Mouse (Mus musculus) cortical plate, adult 2 months (tissue): ENCODE measurements around the gene Ccdc181.

Experiments used
- CTCF ChIP-seq: fragments of 200-500 bp; IDR thresholded peaks from 2 replicates; pipeline ENCODE4 v1.5.1; 2011; ENCODE audit warnings: mild to moderate bottlenecking, control low read depth, low read length; ENCODE audit not compliant: insufficient read depth; ENCODE audit errors: extremely low read depth
- POLR2A ChIP-seq: fragments of 200-500 bp; IDR thresholded peaks from 2 replicates; pipeline ENCODE4 v1.6.1; 2011; ENCODE audit warnings: mild to moderate bottlenecking, low read length, control low read depth; ENCODE audit not compliant: insufficient read depth; ENCODE audit errors: extremely low read depth

- TF ChIP-seq CTCF (no peak), POLR2A (no peak)
Measured at GRCm38 (mm10) chr1:164242809-164243208, 32.6 kb upstream of the Ccdc181 start.
